Mouse (Mus musculus): ENCODE data around the gene Ubald1.

GRCm38 (mm10) chr16:4920556-4920955, 40.4 kb upstream of the Ubald1 start:
- TF ChIP-seq POLR2A (IDR thresholded peaks at IDR 0.05; ENCODE audit: borderline replicate concordance, low read depth, low read length) (no peak), CTCF (IDR thresholded peaks at IDR 0.05; ENCODE audit: low read depth, low read length) (no peak)

Measured in bone marrow macrophage, adult 2 months (primary cell).